Comparison of ENCODE assay signal across 19 mouse cellular contexts in genomic region chr11:113203008-113203407, GRCm38 (mm10).
DNase-seq lines count a peak whose midpoint lies in the region; ATAC-seq lines count a peak whose summit lies in the region.
"Had no signal": no experiment of that assay in that cellular context is flagged by ENCODE, and none has a peak within 500 bp of the region (broad histone marks: within the 10 kb centered on the region; RNA-seq: fewer than 3 reads in every experiment).

No protein-coding gene starts in this region.

- ATAC-seq in common myeloid progenitor, adult 5-6 weeks (replicated peaks; ENCODE audit: low read depth, poor library complexity, severe bottlenecking), result peak; percentile 19; the same call in 1 of the 2 replicates
- peak; percentile 52 for ATAC-seq in megakaryocyte, adult 5-6 weeks (ENCODE audit: poor library complexity, severe bottlenecking)
- peak; percentile 51; the same call in 1 of the 2 replicates for ATAC-seq in neutrophil, adult 5-6 weeks (ENCODE audit: extremely low read depth, insufficient number of reproducible peaks, low FRiP score, poor library complexity, severe bottlenecking)
- ATAC-seq in cerebellum, adult (ENCODE audit: insufficient number of reproducible peaks, low FRiP score, low TSS enrichment), result no peak
- ATAC-seq: CD4-positive, CD25-positive, alpha-beta regulatory T cell, adult 4 months; forebrain, embryonic 14.5 days; forebrain, embryonic 16.5 days had no signal

- no peak for DNase-seq in left cerebral cortex, adult 11 months (ENCODE audit: low spot score)
- DNase-seq in layer of hippocampus, adult 9-10 months (ENCODE audit: low spot score), result no peak
- no peak for DNase-seq in B cell, adult 2 months
- DNase-seq: adrenal gland, adult 2 months; adrenal gland, postnatal 10 days; adrenal gland, postnatal 36 days; cerebellum, adult 11 months; cerebellum, adult 18-20 months; cerebellum, adult 8-10 months; cerebellum, adult 9-11 months; cerebellum, postnatal 25 days; embryo, embryonic 11 days had no signal
